Mouse (Mus musculus) heart, postnatal 36 days (tissue): ENCODE measurements around the gene Kctd21. TPM values are rescaled to one million over a fixed set of nuclear protein-coding genes. Genes with fewer than 3 reads are reported as not detected.
A peak's percentile ranks its signal among the peaks of the same experiment; 100 is the strongest.

ENCODE experiments used
- DNase-seq, 2 experiments: peaks; one replicate each; pipeline ENCODE4 v3.0.0; 2021 to 2022
- intact Hi-C: fragments of 180-260 bp; cut with DNase I; formaldehyde crosslinking; loops from one replicate; pipeline ENCODE4 v1.15.1; 2025
- total RNA-seq, 2 experiments: library from RNA; stranded (reverse); gene quantifications; 2 replicates each; pipeline ENCODE4 v1.2.3; 2021

Gene Kctd21
- total RNA-seq, 2 experiments from 2014 or later, result 2.7 to 4.7 TPM

DNA sequence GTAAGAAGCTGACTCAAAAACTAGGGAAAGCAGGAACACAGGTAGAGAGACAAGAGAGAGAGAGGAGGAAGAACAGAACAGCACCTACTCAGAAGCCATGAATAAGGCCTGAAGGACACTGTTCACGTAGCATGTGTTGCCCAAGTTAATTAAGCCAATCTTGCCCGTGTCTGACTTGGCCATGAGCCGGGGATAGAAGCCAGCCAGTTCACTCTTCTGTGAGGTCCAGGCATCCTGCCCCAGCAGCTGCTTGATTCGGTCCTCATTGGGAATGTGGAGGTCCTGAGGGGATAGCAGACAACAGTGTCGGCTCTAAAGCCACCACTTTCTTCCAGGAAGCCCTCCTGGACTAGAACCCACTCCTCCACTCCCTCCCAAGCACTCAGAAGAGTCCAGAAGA, 17.5 kb upstream of the Kctd21 start:
- intact Hi-C loops, result no loop called here
- DNase-seq, result no peak

DNA sequence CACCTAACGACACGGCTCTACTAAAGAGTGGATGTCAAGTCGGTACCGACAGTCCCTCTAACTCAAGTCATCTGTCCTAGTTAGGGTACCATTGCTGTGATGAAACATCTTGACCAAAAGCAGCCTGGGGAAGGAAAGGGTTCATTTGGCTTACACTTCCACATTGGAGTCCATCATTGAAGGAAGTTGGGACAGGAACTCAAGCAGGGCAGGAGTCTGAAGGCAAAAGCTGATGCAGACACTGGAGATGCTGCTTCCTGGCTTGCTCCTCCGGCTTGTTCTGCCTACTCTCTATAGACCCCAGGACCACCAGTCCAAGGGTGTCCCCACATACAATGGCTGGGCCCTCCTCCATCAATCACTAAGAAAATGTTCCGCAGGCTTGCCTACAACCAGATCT, 16.5 kb upstream of the Kctd21 start:
- intact Hi-C loops, result no loop called here
- no peak for DNase-seq

GRCm38 (mm10) chr7:97317706-97318105, 14.4 kb upstream of the Kctd21 start:
- intact Hi-C loops, result no loop called here
- no peak for DNase-seq

DNA sequence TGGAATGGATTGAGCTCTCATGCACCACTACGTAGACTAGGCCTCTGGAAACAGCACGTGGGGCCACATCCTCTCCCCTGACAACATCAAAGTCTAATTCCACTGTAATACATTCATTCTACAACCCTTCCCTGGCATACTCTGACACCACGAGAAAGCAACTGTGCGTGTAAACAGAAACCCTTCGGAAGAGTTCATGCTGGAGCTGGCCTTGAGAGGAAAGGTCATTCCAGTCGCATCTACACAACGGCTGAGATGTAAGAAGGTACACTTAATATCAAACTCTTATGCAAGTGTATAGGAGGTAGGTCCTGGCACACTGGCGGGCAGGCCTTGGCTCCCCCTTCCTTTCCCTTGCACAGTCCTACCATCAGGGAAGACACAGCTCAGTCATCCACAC, 7.8 kb upstream of the Kctd21 start:
- intact Hi-C loops, result no loop called here
- DNase-seq, result no peak

DNA sequence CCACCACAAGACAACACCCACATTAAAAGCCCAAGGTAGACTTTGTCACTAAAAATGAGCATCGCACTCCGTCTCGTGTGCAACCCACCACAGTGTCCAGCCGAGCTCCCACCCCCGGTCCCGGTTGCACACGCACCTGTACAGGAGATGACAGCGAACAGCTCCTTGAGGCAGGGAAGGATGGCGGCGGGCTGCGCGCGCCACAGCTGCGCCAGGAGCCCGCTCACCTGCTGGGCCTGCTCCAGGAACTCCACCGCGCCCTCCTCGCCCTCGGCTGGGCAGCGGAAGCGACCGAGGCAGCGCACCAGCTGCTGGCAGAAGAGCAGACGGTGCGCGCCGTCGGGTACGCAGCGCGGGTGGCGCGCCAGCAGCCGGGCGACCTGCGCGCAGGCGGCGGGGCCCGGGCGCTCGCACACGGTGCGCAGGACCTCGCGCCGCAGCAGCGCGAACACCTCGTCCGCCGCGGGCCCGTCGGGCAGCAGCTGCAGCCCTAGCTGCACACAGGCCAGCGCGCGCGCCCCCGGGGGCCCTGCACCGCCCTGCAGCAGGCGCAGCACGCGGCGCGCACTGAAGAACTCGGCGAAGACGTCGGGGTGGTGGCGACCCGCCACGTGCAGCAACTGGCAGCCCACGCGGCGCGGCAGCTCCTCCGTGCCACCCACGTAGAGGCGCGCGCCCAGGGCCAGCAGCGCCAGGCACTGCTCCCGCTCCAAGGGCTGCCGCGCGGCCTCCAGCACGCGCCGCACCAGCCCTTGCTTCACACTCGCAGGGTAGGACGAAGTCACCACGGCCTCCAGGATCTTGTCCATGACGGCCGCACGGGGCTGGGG, 6.8 kb upstream of the Kctd21 start:
- intact Hi-C loops, result no loop called here
- DNase-seq, result no peak

GRCm38 (mm10) chr7:97327376-97327775, 4.8 kb upstream of the Kctd21 start:
- no peak for DNase-seq
- intact Hi-C loops, result no loop called here

DNA sequence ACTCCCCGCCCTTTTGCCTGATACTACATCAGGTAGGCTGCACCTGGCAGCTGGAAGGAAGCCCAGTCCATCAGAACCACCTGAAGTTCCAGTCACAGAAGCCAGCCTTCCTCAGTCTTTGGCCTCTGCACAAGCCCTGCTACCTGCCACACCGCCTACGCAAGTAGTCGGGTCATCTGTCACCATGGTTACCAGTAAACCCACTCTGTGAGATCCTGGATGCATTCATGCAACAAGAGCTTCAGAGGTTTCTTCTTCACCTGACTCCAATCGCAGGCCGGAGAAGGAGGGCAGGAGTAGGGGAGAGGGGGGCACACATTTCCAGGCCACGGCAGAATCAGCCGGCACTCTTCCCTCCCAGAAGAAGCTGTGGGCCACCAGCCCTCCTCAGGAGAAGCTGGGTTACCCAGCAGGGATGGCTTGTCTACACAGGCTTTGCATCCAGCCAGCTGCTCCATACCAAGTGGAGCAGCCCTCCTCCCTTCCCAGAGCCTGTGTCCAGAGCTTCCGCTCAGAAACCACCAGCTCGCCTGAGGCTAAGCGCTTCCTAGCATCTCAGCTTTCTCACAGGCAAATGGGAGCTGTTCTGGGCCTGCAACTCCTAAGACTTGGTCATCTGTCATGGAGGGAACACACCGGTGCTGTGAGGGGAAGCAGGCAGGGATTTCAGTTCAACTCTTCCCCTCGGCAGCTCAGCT, 3.1 kb upstream of the Kctd21 start:
- intact Hi-C loops, result no loop called here
- DNase-seq, result no peak

DNA sequence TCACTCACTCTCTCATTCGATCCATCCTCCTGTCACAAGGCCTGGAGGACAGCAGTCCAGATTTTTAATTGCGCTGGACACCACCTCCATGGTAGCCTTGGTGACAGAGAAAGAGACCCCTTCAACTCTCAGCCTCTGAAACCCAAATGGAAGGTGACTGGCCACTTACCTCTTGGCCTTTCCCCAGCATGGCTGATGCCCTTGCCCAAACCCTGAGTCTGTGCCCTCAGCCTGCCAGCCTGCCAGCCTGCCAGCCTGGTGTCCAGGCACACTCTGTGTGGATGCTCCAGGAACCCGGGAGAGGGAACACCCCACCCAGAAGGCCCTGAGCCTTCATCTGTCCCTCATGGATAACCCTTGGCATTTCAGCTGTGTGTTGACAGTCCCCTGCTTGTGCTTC, 2.5 kb upstream of the Kctd21 start:
- no peak for DNase-seq
- intact Hi-C loops, result loop anchor here (5.0 kb wide), 2 partner anchors 43 to 153 kb away; partner anchors contain the start of genes Alg8 and Ints4

DNA sequence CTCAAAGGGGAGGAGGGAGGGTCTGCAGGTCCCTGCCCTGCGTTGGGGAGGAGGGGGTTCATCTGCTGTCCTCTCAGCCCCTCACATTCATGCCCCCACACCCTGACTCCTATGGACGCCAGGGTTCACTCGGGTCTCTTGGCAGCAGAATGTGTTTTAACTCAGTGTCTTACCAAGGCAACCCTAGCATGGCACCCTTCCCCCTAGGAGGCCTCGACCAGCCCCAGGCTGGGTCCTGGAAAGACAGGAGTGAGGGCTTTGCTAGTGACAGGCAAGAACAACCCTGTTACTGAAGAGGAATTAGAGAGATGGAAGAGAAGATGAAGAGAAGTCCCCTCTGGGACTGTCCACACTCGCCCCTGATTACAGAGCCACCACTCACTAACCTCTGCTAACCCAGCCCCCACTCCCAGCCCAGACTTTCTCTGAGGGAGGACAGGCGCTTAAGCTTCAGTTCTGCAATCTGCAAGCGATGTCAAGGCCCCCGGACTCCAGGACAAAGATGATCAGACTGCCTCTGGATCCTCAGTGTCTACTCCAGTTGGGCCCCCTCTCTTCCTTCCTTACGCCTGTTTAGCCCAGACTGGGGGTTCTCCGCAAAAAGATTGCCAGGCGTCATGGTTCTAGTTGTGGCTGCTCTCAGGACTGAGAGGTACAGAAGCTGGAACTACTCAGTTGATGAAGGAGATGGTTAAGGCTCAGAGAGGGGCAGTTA, 1.0 kb upstream of the Kctd21 start:
- DNase-seq, result no peak
- intact Hi-C loops, result loop anchor here (5.0 kb wide), 2 partner anchors 41 to 151 kb away; partner anchors contain the start of genes Alg8 and Ints4

- intact Hi-C loops, result loop anchor here (5.0 kb wide), 2 partner anchors 40 to 150 kb away; partner anchors contain the start of genes Alg8 and Ints4
- no peak for DNase-seq
Measured at GRCm38 (mm10) chr7:97332667-97333041, 527 bp downstream of the Kctd21 start.

GRCm38 (mm10) chr7:97333113-97333898, 1.2 kb downstream of the Kctd21 start:
- no peak for DNase-seq
- intact Hi-C loops, result loop anchor here (5.0 kb wide), 2 partner anchors 39 to 149 kb away; partner anchors contain the start of genes Alg8 and Ints4

- no peak for DNase-seq
- intact Hi-C loops, result loop anchor here (5.0 kb wide), 2 partner anchors 38 to 148 kb away; partner anchors contain the start of genes Alg8 and Ints4
Measured at GRCm38 (mm10) chr7:97334406-97334805, 2.3 kb downstream of the Kctd21 start.

- no peak for DNase-seq
- intact Hi-C loops, result no loop called here
Measured at GRCm38 (mm10) chr7:97336678-97337077, 4.6 kb downstream of the Kctd21 start.

DNA sequence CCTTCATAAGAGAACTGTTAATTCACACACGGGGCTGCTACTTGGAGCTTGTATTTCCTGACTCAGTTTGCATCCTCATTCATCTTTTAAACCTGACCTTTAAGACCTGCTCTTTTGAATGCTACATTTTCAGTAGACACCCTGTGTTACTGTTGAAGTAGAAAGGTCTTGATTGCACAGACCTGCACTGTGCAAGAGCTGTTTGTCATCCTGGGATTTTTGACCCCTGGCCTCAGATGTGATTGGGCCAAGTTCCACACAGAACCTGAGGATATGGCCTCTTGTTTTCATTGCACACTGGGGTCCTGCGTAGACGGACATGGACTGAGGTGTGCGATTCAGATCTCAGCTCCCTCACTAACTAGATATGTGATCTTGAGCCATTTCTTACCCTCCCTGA, 6.5 kb downstream of the Kctd21 start:
- intact Hi-C loops, result no loop called here
- DNase-seq, result no peak

DNA sequence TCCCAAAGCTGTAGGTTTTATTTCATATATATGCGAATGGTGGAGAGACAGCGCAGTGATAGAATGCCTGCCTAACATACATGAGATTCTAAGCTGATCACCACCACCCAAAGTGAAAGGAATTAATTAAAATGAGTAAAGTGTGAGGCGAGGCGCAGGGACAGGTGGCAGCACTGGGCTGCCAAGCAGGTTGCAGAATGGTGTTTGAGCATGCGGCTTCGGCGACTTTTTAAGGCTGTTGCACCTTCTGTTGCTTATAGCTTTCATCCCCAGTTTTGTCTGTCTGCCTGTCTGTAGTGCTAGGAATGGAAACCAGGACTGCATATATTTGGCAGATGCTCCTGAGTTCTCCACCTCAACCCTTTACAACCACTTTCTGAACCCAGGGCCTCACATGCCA, 7.5 kb downstream of the Kctd21 start:
- DNase-seq, result no peak
- intact Hi-C loops, result no loop called here

GRCm38 (mm10) chr7:97340907-97341849, 9.1 kb downstream of the Kctd21 start:
- DNase-seq, result peak in 1 of 2 experiments; percentile 31
- intact Hi-C loops, result no loop called here

GRCm38 (mm10) chr7:97342961-97343360, 10.8 kb downstream of the Kctd21 start:
- DNase-seq, result no peak
- intact Hi-C loops, result no loop called here

GRCm38 (mm10) chr7:97344655-97345054, 12.5 kb downstream of the Kctd21 start:
- intact Hi-C loops, result no loop called here
- DNase-seq, result no peak

GRCm38 (mm10) chr7:97345229-97345871, 13.2 kb downstream of the Kctd21 start:
- intact Hi-C loops, result no loop called here
- peak; percentile 35 to 54 for DNase-seq
